Mouse (Mus musculus): ENCODE results near the gene Cope.

Cope gene

DNA sequence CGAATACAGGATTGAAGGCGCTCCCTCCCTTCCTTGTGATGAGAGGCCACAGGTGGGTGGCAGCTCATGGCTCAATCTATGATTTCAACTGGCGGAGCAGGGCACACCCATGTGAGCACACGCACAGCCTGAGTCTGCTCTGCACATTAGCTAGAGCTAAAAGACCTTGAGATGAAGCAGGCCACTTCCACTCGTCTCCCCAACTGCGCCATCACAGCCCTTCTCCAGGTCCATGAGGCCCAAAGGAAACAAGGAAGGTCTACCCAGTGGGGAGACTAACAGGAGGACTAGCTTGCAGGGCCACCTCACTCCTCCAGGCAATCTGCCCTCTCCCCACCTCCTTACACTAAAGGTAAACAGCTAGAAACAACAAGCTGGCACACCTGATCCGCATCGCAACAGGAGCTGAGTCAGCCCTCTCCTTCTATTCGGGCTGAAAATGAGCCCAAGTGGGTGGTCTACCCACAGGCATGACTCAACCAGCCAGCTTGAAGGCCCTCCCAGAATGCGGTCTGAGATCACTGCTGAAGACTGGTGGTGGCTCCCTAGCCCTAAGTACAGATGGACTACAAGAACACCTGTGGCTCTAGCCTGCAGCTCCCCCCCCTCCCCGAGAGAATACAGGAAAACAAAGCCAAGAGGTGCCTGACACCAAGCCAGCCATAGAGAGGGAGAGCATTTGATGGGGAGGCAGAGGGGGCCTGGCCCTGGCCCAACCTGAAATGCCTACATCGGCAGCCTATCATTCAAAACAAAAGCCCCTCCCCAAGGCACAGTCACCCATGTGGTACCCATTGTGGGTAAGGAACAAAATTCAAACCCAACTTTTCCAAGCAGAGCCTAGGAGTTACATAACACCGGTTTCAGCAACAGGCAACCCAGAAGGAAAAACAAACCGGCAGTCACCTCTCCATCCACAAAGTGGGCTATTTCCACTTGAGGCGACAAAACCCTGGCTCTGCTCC lies 49.0 kb downstream of the Cope start:
- DNase-seq = peak; percentile 52

- DNase-seq = no peak
Observed at GRCm38 (mm10) chr8:70352000-70352384, 49.7 kb downstream of the Cope start.

- no peak for DNase-seq
Observed at GRCm38 (mm10) chr8:70352657-70353151, 50.4 kb downstream of the Cope start.

DNA sequence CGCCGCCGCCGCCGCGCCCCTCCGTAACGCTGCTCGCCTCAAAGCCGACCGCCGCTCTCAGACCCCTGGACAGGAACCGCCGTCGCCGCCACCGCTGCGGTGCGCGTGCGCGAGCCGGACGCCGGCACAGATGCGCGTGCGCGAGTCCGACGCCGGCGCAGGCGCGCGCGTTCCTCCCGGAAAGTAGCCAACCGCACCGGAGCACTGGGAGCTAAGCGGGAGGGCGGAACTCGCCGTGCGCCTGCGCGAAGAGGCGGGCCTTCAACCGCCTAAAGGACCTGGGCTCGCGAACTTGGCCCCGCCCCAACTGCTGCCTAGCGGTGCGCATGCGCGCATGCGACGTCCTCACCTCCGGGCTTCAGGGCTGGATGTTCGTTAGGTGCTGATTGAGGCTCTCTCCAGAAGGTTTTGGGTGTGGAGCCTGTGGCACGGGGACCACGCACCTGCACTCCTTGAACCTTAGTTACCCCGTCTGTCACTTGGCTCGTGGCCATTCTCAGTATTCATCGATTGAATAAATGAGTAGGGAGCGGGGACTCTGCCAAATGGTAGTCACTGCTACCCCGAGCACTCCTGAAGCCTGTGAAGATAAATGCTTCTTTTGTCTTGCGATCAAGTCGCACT lies 51.0 kb downstream of the Cope start, which contains the start of gene Upf1:
TSS of gene Upf1 (minus strand) at position 85 of the 624 bp plus-strand sequence.
- DNase-seq = peak; percentile 99

- no peak for DNase-seq
Observed at GRCm38 (mm10) chr8:70354004-70354403, 51.7 kb downstream of the Cope start.

DNA sequence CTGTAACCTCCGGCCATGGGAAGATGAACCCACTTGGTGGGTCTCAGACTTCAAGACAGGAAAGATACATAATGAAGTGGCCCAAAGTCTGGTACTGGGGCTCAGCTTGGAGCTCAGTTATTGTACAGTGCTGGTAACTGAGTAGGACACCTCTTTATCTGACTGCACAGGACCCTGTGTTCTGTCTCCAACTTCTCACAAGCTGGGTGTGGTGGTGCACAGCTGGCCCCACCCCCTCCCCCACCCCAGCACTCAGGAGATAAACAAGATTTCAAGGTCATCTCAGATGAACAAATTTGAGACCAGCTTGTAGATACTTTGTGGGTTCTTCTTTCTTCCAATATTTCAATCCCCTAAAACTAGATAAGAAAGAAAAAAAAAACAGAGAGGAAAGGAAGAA lies 53.8 kb downstream of the Cope start:
- no peak for DNase-seq

GRCm38 (mm10) chr8:70359411-70359810 lies 57.1 kb downstream of the Cope start:
- DNase-seq = no peak

GRCm38 (mm10) chr8:70360769-70361168 lies 58.5 kb downstream of the Cope start:
- DNase-seq = no peak

- DNase-seq = no peak
Observed at GRCm38 (mm10) chr8:70361484-70362032, 59.2 kb downstream of the Cope start.
